Mouse (Mus musculus) ovary, adult 18-20 months (tissue): ENCODE data around the gene Man2a1.

Experiments
- DNase-seq: peaks from one replicate; pipeline ENCODE4 v3.0.0; 2022; ENCODE audit warnings: low spot score, mixed read lengths

The Man2a1 gene

DNA sequence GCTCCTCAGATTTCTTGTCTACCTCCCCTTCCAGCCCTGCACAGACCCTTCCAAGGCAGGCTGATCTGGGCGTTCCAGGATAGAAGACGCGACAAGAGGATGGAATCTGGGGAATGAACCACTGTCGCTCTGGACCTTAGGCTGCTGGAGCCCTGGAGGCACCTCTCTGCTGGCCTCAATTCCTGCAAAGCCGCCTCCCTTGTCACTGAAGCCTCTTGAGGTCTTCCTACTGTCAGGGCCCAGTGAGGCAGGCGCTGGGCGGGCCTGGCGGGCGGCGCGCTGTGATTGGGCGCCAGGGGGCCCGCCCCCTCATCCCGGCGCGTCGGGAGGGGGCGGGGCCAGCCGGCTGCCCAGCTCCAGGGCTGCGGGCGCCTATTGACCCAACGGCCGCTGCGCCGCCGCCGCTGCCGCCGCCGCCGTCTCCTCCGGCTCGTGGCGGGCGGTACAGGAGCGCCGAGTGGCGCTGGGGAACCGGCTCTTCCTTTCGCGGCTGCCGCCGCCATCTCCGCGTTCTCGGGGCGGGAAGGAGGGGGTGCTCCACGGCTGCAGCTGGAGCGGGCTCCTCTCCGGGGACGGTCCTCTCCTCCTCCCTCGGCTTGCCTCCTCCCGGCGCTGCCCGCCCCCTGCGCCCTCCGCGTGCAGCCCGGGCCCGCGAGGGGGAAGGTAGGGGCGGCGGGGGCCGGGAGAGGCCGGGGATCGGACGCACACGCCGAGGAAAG is at the start of gene Man2a1:
Gene Man2a1 (plus strand): TSS at position 365 of the 719 bp plus-strand sequence.
- DNase-seq = peak; percentile 84

DNA sequence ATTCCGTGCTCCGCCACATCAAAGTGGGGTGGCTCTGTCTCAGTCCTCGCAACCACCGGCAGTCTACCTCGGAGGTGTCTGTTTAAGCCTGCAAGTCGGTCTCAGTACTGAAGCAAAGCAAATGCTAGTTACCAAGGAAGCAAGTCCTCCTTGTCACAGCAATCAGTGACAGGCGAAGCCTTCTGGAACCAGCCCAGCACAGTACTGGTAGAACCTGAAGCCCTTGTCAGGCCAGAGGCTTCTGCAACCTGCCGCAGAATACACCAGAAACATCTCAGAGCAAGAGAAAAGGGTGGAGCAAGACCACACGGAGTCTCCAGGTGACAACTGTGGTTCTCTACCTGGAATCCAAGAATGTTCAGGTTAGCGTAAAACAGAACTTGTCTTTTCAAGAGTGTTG is 47.2 kb upstream of the Man2a1 start:
- DNase-seq = no peak

DNA sequence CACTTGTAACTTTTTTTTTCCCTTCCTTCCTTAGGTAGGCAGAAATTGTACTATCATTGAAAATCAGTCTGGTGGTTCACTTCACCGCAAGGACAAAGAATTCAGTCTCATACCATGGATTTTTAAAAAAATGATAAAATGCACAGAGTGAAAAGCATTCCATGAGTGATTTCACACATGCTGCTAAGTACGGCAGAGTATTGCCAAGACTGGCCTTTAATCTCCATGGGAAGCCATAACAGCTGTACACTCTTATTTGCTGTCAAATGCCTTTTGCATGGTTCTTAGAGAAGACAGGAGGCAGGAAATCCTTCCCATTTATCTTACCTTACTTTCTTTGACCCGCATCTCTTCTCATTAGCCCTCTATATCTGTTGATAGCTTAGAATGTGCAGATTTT is 45.6 kb upstream of the Man2a1 start:
- DNase-seq = no peak

DNA sequence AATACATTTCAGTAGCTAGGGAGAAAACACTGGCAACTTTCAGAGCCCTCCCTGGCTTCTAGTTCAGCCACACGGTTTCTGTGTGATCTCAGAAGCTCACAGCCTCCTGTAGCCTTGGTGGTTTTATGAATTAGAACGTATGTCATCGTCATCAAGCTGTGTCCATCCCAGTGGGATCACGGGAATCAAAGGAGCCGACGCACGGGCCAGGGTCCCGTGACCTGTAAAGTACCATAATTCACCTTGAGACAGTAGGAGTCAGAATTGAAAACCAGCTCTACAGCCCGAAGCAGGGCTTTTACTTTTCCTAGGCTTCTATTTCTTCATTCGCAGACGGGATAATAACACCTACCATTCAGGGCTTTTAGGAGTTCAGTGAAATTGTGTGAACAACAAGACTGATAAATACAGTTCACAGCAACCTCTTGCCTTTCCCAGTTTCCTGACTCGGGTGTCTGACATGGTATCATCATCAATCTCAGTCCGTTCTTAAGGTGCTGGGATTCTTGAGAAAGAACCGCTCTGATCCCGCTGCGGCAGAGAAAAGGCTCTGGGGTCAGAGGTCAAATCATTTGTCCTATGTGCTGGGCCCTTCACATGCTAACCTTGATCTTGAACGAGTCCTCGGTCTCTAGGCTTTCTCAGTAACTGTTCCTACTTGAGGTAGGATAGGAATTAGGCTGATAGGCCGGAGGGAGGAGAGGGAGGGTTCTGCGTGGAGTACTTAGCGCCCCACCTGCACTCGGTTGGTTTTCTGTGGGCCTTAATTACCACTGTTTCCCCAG is 43.7 kb upstream of the Man2a1 start:
- DNase-seq = no peak

GRCm38 (mm10) chr17:64558994-64559540 is 41.5 kb upstream of the Man2a1 start:
- DNase-seq = no peak

DNA sequence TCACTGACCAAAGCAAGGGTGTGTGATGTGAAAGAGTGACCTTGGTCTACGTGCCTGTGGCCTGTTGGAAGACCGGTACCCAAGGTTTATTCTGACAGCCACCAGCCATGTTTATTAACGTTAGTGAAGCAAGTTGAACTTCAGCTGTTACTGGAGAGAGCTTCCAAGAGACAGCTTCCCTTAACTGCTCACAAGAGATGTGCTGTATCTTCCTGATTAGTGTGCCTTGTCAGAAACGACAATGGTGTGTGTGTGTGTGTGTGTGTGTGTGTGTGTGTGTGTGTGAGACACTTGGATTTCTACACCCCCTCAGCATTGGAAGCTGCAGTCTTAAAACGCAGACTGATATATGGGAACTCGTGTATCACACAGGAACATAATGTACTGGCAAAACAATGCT is 34.1 kb upstream of the Man2a1 start:
- no peak for DNase-seq

DNA sequence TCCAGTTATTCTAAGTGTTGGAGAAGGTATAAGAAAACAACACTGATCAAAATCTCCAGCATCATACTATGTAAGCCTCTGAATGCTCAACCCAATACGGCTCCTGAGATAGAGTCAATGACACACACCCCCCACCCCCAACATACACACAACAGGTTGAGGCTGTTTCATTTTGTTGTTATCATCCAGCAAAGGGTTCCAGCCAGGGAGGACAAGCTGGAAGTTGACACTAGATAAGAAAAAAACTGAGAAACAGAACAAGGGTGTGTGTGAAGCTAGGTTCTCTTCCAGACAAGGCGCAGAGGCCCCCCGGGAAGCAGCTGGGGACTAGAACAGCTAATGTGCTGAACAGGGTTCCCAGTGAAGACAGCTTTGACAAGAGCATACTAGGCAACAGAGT is 33.0 kb upstream of the Man2a1 start:
- DNase-seq = no peak

GRCm38 (mm10) chr17:64573981-64574380 is 26.6 kb upstream of the Man2a1 start:
- no peak for DNase-seq

DNA sequence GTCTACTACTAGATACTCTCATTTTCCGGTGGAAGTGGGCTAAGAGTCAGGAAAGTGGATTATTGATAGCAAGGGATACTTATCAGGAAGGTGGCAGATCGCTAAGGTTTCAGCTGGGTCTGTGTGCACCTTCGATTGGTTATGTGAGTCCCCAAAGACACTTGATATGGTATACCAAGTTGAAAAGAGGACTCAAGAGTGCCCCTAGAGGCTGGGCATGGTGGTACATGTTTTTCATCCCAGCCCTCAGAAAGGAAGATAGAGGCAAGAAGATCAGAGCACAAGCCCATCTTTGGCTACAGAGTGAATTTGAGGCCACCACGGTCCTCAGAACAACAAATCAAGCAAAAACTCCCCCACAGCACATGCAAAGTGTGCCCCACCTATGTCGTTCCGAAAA is 25.3 kb upstream of the Man2a1 start:
- DNase-seq = no peak

- no peak for DNase-seq
Observed at GRCm38 (mm10) chr17:64577485-64577884, 23.1 kb upstream of the Man2a1 start.

DNA sequence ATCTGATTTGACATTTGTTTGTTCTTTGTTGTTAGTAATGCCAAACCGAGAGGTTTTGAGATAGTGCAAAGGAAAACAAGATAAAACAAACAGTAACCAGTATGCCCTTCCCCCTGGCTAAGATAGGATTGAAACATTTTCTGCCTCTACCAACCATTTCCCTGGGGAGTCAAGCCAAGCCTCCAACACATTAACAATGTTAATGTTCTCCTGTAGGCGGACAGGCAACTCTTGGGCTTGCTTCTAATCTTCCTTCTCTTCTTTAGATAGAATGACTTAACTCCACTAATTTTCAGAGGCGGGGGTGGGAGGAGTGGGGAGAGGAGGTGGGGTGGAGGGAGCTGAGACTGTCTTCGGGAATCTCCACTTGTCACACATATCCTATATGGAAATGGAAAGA is 22.2 kb upstream of the Man2a1 start:
- no peak for DNase-seq

DNA sequence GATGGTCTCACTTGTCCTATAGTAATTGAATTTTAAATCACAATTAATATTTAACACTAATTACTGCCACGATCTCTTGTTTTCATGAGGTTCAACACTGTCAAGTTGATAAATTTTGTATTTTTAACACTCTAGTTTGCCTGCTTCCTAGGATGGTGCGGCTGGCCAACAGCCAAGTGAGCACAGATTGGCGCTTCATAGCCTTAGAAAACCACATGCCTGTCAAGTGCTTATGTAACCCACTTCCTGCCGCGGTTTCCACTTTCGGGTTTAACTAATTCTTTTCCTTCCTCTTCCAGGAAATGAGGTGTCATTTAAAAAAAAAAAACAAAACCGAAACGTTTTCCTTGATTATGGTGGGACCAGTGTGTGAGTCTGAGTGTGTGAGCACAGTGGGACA is 20.8 kb upstream of the Man2a1 start:
- no peak for DNase-seq

- DNase-seq = no peak
Observed at GRCm38 (mm10) chr17:64581133-64581532, 19.4 kb upstream of the Man2a1 start.

GRCm38 (mm10) chr17:64581962-64582361 is 18.6 kb upstream of the Man2a1 start:
- no peak for DNase-seq

- DNase-seq = no peak
Observed at GRCm38 (mm10) chr17:64590483-64590882, 10.1 kb upstream of the Man2a1 start.

GRCm38 (mm10) chr17:64591366-64591765 is 9.2 kb upstream of the Man2a1 start:
- no peak for DNase-seq

- no peak for DNase-seq
Observed at GRCm38 (mm10) chr17:64592355-64592754, 8.2 kb upstream of the Man2a1 start.

- no peak for DNase-seq
Observed at GRCm38 (mm10) chr17:64592788-64593187, 7.7 kb upstream of the Man2a1 start.

GRCm38 (mm10) chr17:64597770-64598169 is 2.8 kb upstream of the Man2a1 start:
- DNase-seq = no peak

DNA sequence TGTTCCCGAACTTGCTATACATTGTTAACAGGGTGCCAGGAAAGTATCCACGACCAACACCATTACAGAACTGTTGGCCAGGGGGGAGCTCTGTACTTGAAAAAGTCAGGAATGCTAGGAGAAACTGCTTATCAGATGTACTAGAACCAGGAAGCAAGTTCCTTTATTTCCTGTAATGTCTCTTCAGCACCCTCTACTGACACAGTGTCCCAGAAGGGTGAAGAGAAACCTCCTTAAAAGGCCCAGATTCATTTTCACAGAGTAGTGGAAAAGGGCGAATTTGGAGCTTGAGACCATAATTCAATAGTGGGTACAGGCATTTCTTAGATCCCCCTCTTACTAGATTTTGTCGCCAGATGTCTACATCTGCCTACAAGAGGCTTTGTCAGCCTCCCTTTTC is 620 bp upstream of the Man2a1 start:
- DNase-seq = no peak

DNA sequence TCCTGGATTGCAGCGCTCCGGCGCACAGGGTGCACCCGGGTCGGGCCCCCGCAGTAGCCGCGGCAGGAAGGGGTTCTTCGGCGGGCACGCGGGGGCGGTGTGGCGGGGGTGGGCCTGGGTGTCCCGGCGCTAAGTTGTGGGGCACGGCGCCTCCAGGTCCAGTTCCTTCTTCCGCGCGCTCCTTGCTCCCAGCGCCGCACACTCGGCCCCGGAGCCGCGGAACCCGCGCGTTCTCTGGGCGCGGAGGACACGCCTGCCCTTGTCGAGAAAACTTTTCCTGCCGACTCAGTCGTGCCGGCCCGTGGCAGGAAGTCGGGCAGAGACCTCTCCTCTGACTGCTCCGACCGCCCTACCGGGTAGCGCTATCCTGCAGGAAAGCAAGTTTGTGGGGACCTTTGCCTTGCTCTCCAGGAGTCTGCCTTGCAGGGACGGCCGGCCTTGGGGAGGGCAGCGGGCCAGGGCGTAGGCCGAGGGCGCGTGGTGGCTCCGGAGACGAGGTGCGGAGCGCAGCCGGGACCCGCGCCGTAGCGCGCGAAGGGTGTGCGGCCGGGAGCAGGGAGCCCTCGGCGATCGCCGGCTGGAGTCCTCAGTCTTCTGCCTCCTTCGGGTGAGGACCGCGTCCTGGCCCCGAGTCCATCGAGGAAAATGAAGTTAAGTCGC is 685 bp downstream of the Man2a1 start:
- peak; percentile 49 for DNase-seq

DNA sequence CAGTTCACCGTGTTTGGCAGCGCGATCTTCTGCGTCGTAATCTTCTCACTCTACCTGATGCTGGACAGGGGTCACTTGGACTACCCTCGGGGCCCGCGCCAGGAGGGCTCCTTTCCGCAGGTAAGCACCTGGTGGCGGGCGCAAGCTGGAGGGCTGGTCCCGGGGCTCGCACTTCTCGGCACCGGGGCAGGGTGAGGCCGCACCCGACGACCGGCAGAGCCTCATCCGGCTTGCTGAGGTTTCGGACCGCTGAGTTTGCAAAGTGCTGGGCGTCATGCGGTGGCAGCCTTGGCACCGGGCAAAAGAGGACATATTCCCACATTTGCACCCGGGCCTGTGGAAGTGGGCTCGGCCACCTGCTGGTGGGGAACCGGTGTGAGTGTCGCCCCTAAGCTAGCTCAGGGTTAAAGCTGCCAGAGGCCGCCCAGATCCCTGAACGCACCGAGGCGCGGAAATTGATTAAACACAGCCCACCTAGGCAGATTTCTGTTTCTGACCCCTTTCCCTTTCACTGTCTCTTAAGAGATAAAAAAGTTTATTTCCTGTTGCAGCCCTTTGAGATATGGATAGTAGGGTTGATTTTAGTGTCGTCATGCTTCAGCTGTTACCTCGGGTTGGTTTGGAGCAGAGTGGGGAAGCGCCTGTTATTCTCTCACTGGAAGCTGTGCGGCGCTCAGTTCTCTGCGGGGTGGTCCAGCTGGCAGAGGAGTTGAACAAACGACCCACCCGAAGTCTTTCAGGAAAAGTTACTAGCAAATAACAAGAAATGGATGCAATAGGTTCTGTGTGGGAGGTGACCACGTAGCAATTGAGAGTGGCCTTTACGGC is 1.4 kb downstream of the Man2a1 start:
- peak; percentile 43 for DNase-seq
